8 mouse cellular contexts compared by ENCODE assay signal in the genomic region with DNA sequence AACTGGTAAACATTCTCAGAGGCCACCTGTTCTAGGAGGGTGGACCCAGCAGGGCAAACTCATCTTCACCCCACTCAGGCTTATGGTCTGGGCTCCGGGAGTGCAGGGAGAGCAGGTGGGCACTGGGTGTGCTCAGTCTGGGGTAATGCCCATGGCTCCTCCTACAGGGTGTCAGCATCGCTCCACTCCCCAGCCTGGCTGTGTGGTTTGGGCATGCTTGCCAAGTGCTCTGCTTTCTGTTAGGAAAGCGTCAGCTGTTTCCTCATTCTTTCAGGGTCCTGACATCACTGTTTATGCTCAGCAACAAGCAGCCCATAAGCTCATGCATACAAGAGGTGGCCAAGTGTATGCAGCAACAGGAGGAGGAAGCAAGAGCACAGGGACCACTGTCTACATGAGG. TPM values are rescaled to one million over a fixed set of nuclear protein-coding genes. Genes with fewer than 3 reads are reported as not detected.
DNase-seq lines count a peak whose midpoint lies in the region; ATAC-seq and TF ChIP-seq lines count a peak whose summit lies in the region.

No protein-coding gene starts in this region.

- no peak overlapping the region for H3K4me3 ChIP-seq in embryonic facial prominence, embryonic 12.5 days
- no peak overlapping the region for H3K4me3 ChIP-seq in embryonic facial prominence, embryonic 10.5 days
- no peak overlapping the region for H3K4me3 ChIP-seq in intestine, postnatal 0 days (ENCODE audit: low read depth, low read length)

- H3K4me1 ChIP-seq in embryonic facial prominence, embryonic 12.5 days = peaks cover 13% of the 10 kb centered on the region
- H3K4me1 ChIP-seq in embryonic facial prominence, embryonic 10.5 days = peaks cover 20% of the 10 kb centered on the region
- no peaks in the 10 kb centered on the region for H3K4me1 ChIP-seq in intestine, postnatal 0 days (replicated peaks; ENCODE audit: control insufficient read depth, insufficient read depth, low read length)

- no peak overlapping the region for H3K4me2 ChIP-seq in embryonic facial prominence, embryonic 12.5 days (replicated peaks)
- H3K4me2 ChIP-seq in intestine, postnatal 0 days (replicated peaks; ENCODE audit: low read depth) = no peak overlapping the region

- WGBS in embryonic facial prominence, embryonic 12.5 days = 66% methylated on average over 3 of the region's 3 CpGs
- WGBS in embryonic facial prominence, embryonic 10.5 days = 78% methylated on average over 3 of the region's 3 CpGs
- 48% methylated on average over 3 of the region's 3 CpGs for WGBS in intestine, postnatal 0 days

- H3K36me3 ChIP-seq in embryonic facial prominence, embryonic 12.5 days = no peaks in the 10 kb centered on the region
- no peaks in the 10 kb centered on the region for H3K36me3 ChIP-seq in embryonic facial prominence, embryonic 10.5 days (replicated peaks)
- H3K36me3 ChIP-seq in intestine, postnatal 0 days (ENCODE audit: control insufficient read depth, insufficient read depth) = no peaks in the 10 kb centered on the region

- no peak for DNase-seq in embryonic facial prominence, embryonic 10.5 days (ENCODE audit: low spot score)
- DNase-seq in urinary bladder, postnatal 14 days (ENCODE audit: low spot score) = peak; percentile 56
- no peak for DNase-seq in urinary bladder, adult 2 months (ENCODE audit: low spot score)
- DNase-seq in cerebellum, adult 9-10 months = no peak

- ATAC-seq in embryonic facial prominence, embryonic 12.5 days (ENCODE audit: insufficient number of reproducible peaks, insufficient read depth, low FRiP score, low TSS enrichment) = 0 out of 2 replicates have a peak, but pooled peaks have one; percentile 76
- peak; percentile 77 for ATAC-seq in intestine, postnatal 0 days
- peak; percentile 95 for ATAC-seq in megakaryocyte, adult 5-6 weeks (ENCODE audit: poor library complexity, severe bottlenecking)
- ATAC-seq in inflammation-experienced regulatory T-cells, adult 6 months = no peak

- no peak overlapping the region for H3K9ac ChIP-seq in embryonic facial prominence, embryonic 12.5 days
- no peak overlapping the region for H3K9ac ChIP-seq in intestine, postnatal 0 days (ENCODE audit: low read depth, low read length)

- H3K27ac ChIP-seq in embryonic facial prominence, embryonic 12.5 days = no peak overlapping the region
- no peak overlapping the region for H3K27ac ChIP-seq in embryonic facial prominence, embryonic 10.5 days (replicated peaks)
- H3K27ac ChIP-seq in intestine, postnatal 0 days (ENCODE audit: low read depth, low read length) = peak overlapping the region; percentile 28; the same call in 1 of the 2 replicates

- H3K27me3 ChIP-seq in embryonic facial prominence, embryonic 12.5 days = no peaks in the 10 kb centered on the region
- no peaks in the 10 kb centered on the region for H3K27me3 ChIP-seq in embryonic facial prominence, embryonic 10.5 days (replicated peaks; ENCODE audit: low read depth, poor library complexity, severe bottlenecking)
- no peaks in the 10 kb centered on the region for H3K27me3 ChIP-seq in intestine, postnatal 0 days (replicated peaks; ENCODE audit: control insufficient read depth, insufficient read depth, low read length)

- H3K9me3 ChIP-seq in embryonic facial prominence, embryonic 12.5 days = no peaks in the 10 kb centered on the region
- H3K9me3 ChIP-seq in embryonic facial prominence, embryonic 10.5 days = no peaks in the 10 kb centered on the region
- no peaks in the 10 kb centered on the region for H3K9me3 ChIP-seq in intestine, postnatal 0 days (ENCODE audit: control insufficient read depth)

- TF ChIP-seq CTCF in intestine, postnatal 0 days (IDR thresholded peaks at IDR 0.05; ENCODE audit: low read depth) = peak; percentile 37

RNA-seq across cellular contexts. Expression of a gene that starts 57.7 kb away (rescaled TPM):
- polyA plus RNA-seq in embryonic facial prominence, embryonic 12.5 days (2016; fragmentation: Nextera tagmentation; extraction: Ambion mirVana) = 0.94 and 1.3 TPM in 2 replicates
- polyA plus RNA-seq in embryonic facial prominence, embryonic 10.5 days (2016; fragmentation: Nextera tagmentation; extraction: Ambion mirVana) = 0.15 and 0.48 TPM in 2 replicates
- 20.3 and 27.1 TPM in 2 replicates for polyA plus RNA-seq in urinary bladder, adult 2 months (2012; rRNA removed)
- 0.44 TPM in 2 replicates for polyA plus RNA-seq in intestine, postnatal 0 days (2015; fragmentation: Nextera tagmentation; extraction: Ambion mirVana)
- 15.6 and 18.1 TPM in 2 replicates for total RNA-seq in megakaryocyte, adult 5-6 weeks (2015)
- 33.3 and 38.9 TPM in 2 replicates for total RNA-seq in megakaryocyte, adult 5-6 weeks (2017)
- polyA plus RNA-seq in inflammation-experienced regulatory T-cells, adult 6 months (2017; shearing (Covaris generic)) = under 1 TPM; 0.37 to 0.59 (median 0.58) TPM
